Mouse (Mus musculus): ENCODE measurements at regions not wholly inside any gene's neighbourhood (a gene's known extent, or its start where the extent isn't known, plus 50 kb on each side); places are given as distances from the start of the nearest gene placed in this dataset.

GRCm38 (mm10) chr12:13042934-13043333 lies 101.2 kb upstream of the Mycn start:
- in situ Hi-C loops (cut with MboI, MseI) = no loop called here

- in situ Hi-C loops (cut with MboI, MseI) = no loop called here
These were observed 93.5 kb upstream of the Mycn start for GRCm38 (mm10) chr12:13035108-13035741.

GRCm38 (mm10) chr12:13030333-13030732 lies 88.6 kb upstream of the Mycn start:
- in situ Hi-C loops (cut with MboI, MseI) = no loop called here

- in situ Hi-C loops (cut with MboI, MseI) = no loop called here
These were observed 86.4 kb upstream of the Mycn start for GRCm38 (mm10) chr12:13028086-13028485.

GRCm38 (mm10) chr12:13026041-13026580 lies 84.4 kb upstream of the Mycn start:
- in situ Hi-C loops (cut with MboI, MseI) = no loop called here

GRCm38 (mm10) chr12:13024215-13024841 lies 82.6 kb upstream of the Mycn start:
- in situ Hi-C loops (cut with MboI, MseI) = no loop called here

- in situ Hi-C loops (cut with MboI, MseI) = no loop called here
These were observed 69.5 kb upstream of the Mycn start for GRCm38 (mm10) chr12:13011023-13011761.

- in situ Hi-C loops (cut with MboI, MseI) = no loop called here
These were observed 68.7 kb upstream of the Mycn start for GRCm38 (mm10) chr12:13010405-13010804.

GRCm38 (mm10) chr12:13009470-13009869 lies 67.8 kb upstream of the Mycn start:
- in situ Hi-C loops (cut with MboI, MseI) = no loop called here

GRCm38 (mm10) chr12:13002703-13003102 lies 61.0 kb upstream of the Mycn start:
- in situ Hi-C loops (cut with MboI, MseI) = no loop called here

- in situ Hi-C loops (cut with MboI, MseI) = no loop called here
These were observed 60.4 kb upstream of the Mycn start for GRCm38 (mm10) chr12:13002069-13002590.

- in situ Hi-C loops (cut with MboI, MseI) = no loop called here
These were observed 54.3 kb upstream of the Mycn start for GRCm38 (mm10) chr12:12995974-12996361.

GRCm38 (mm10) chr12:12995061-12995973 lies 53.6 kb upstream of the Mycn start:
- in situ Hi-C loops (cut with MboI, MseI) = no loop called here

GRCm38 (mm10) chr12:12993894-12994714 lies 52.4 kb upstream of the Mycn start:
- in situ Hi-C loops (cut with MboI, MseI) = no loop called here

Measured in regulatory T cell (primary cell).